Mouse (Mus musculus): ENCODE results near the gene Rasgrf1.
"Not testable (repeated sequence)": the region's sequence is repeated elsewhere in the genome, so short reads cannot be mapped to it uniquely, and the experiment has no call there.

Gene Rasgrf1

DNA sequence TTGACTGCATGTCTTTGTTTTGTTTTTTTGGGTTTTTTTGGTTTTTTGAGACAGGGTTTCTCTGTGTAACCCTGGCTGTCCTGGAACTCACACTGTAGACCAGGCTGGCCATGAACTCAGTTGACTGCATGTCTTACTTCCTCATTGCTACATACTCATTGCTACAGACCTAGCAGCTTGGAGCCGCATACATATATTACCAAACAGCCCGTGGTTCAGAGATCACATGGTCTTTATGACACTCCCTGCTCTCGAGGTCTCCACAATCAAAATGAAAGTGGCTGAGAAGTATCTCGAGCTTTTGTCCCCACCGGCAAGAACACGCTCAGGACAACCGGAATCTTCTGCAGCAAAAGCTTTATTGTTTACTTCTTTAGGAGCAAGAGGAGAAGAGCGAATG lies 133.2 kb downstream of the Rasgrf1 start:
- not testable (repeated sequence) for DNase-seq

GRCm38 (mm10) chr9:90045191-90045590 lies 135.5 kb downstream of the Rasgrf1 start:
- DNase-seq: no peak

- no peak for DNase-seq
Measured at GRCm38 (mm10) chr9:90047937-90048627, 138.4 kb downstream of the Rasgrf1 start.

DNA sequence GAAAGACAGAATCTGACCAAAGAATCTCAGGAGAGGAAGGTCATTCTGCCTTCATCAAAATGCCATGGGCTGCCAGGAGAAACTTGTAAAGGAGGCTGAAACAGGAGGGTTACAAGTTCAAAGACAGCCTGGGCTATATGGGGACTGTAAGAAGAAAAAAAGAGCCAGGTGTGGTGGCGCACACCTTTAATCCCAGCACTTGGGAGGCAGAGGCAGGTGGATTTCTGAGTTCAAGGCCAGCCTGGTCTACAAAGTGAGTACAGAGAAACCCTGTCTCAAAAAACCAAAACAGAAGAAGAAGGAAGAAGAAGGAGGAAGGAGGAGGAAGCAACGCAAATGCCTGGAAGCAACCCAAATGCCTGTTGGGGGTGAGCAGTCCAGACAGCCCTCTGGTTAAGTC lies 144.1 kb downstream of the Rasgrf1 start, which contains the start of gene Ctsh:
Gene Ctsh (plus strand): TSS at position 301 of the 400 bp plus-strand sequence.
- DNase-seq: no peak

- DNase-seq: peak; percentile 84 to 87
Measured at GRCm38 (mm10) chr9:90054371-90055145, 144.8 kb downstream of the Rasgrf1 start.

DNA sequence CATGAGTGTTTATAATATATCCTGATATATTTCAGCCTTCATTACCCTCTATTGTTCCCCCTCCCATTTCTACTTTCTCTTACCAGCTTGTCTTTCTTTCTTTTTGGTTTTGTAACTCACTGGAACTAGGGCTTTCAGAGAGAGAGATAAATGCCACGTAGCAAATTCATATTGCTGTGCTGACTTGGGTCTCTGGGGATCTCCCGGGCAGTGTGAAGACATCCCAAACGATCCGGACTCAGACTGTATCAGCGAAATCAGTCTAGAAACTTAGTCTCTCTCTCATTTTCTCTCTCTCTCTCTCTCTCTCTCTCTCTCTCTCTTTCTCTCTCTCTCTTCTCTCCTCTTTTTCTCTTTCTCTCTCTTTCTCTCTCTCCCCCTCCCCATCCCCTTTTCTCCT lies 145.7 kb downstream of the Rasgrf1 start:
- DNase-seq: no peak

DNA sequence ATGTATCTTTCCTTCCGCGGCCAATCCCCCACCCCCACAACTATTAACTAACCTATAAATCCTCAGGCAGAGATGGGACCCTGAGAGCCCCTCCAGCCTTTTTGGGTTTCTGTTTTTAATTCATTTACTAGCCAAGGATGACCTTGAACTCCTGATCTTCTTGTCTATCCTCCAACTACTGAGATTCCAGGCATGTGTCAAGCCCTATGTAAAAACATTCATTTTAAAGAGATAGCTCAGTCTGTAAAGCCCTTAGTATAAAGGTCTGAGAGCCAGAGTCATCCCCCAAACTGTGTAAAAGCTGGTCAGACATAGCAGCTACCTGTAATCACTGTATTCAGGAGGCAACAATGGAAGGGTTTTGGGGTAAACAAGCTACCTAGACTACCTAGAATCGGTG lies 146.2 kb downstream of the Rasgrf1 start:
- DNase-seq: no peak

DNA sequence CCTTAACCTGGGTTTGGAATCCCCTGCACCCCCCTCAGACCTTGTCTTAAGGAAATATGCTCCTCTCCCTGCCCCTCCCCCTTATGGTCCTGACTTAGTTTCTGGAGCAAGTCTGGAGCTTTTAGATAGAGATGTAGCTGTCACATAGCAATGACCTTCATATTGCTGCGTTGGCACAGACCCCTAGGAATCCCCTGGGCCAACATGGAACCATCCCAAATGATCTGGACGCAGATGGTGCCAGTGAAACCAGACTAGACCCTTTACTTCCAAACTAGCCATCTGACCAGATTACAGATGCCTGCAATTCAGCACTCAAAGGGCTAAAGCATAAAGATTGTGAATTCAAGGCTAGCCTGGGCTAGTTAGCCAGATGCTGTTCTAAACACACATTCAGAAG lies 147.0 kb downstream of the Rasgrf1 start:
- DNase-seq: no peak

DNA sequence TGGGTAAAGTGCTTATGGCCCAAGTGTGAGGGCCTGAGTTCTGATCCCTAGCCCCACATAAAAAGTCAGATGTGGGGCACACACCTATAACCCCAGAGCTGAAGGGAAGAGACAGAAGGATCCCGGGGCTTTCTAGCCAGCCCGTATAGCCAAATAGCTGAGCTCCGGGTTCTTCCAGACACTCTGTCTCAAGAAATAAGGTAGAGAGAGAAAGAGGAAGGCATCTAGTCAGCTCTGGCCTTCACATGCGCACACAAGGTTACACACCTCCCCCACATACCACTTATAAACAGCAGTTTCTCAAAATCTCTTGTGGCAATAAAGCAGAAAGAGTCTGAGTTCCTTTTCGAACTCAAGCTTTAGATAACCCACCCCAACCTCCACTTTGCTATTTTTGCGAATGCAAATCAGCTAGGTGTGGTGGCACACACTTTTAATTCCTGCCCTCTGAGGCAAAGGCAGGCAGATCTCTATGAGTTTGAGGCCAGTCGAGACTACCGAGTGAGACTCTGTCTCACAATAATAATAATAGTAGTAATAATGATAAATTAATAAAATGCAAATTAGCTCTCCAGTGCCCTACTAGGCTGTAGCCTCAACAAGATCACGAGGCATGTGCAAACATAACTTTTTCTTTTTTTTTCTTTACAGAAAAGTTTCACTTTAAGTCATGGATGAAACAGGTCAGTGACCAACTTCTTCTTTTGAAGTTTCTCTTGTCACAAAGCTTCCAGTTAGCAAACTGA lies 150.3 kb downstream of the Rasgrf1 start:
- DNase-seq: no peak

DNA sequence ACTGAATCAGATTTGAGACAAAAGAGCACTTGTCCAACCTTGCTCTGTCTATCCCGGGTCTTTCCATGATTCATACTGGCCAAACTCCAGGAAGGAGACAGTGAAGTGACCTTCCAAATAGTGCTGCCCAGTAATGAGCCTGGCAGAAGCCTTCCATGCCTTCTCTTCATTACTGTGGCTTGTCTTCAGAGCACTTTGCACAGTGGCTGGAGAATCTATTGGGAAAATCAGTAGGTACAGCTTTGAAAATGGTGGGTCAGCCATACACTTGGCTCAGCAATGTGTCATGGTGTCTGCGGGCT lies 150.8 kb downstream of the Rasgrf1 start:
- DNase-seq: no peak

DNA sequence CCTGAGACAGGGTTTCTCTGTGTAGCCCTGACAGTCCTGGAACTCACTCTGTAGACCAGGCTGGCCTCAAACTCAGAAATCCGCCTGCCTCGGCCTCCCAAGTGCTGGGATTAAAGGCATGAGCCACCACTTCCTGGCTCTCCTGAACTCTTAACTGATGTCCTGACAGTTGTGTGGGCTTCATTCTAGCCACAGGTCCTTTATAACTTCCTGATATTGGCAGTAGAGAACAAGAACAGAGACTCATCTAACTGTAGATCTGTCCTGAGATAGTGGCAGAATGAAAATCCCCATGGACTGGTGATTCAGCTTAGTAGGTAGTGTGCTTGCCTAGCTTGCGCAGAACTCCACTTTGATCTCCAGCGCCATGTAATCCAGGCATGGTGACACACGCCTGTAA lies 151.2 kb downstream of the Rasgrf1 start:
- DNase-seq: not testable (repeated sequence)

DNA sequence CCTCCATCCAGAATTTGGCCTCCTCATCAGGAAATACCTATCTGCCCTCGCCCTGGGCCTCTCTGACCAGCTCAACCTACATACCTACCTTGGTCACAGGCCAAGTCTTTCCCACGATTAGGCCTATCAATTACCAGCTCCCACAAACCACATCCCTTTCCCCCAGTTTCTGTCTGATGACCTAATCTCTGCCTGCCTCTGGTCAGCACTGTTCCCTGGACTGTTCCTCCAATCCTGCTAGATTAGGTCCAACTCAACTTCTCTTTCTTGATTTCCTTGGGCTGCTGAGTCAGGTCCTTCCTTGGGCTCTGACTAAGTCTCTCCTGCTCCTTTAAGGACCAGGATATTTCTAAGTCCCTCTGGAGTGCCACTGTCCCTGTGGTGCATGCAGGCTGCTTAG lies 157.6 kb downstream of the Rasgrf1 start:
- no peak for DNase-seq

DNA sequence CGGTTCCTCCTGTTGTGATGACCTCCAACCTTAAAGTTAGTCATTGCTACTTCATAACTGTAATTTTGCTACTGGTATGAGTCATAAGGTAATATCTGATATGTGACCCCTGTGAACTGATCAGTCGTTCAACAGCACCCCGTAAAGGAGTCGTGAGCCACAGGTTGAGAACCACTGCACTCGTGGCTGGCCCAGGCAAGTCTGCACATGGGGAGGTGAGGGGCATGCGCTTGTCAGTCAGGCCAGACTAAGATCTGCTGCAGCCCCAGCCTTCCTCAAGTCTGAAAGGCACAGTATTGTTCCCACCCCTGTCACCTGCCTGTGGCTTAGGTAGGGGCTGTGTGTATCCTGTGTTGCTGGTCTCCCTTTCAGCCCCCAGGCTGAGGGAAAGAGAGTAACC lies 159.1 kb downstream of the Rasgrf1 start:
- DNase-seq: no peak

- peak; percentile 57 to 78 for DNase-seq
Measured at GRCm38 (mm10) chr9:90069485-90069884, 159.8 kb downstream of the Rasgrf1 start.

GRCm38 (mm10) chr9:90070174-90070573 lies 160.5 kb downstream of the Rasgrf1 start:
- DNase-seq: no peak

DNA sequence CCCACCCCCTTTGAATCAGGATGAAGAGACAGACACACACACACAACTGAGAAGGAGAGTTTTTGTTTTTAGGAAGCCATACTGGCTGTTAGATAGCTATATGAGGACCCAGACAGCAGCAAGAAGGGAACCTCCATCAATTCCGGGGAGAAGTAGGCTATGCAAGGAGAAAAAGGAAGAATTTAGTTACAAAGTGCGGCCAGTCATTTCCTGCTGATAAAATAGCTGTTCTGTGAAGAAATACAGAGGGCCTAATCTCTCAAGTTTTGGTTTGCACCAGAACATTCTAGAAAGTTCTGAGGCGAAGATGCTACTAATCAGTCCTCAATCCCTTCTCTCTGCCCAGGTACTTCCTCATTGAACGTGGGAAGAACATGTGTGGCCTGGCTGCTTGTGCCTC lies 165.6 kb downstream of the Rasgrf1 start:
- DNase-seq: no peak

GRCm38 (mm10) chr9:90076131-90076530 lies 166.4 kb downstream of the Rasgrf1 start:
- DNase-seq: no peak

Measured in lung, postnatal 4 days (tissue).